Mouse (Mus musculus): Measurements from ENCODE around the gene Sox5.

- no peak for TF ChIP-seq CTCF (IDR thresholded peaks at IDR 0.05; ENCODE audit: low read depth)
- TF ChIP-seq EP300 (IDR thresholded peaks at IDR 0.05; ENCODE audit: low read depth): no peak
These were observed 394.1 kb downstream of the Sox5 start for GRCm38 (mm10) chr6:144387539-144388255.

Measured in heart, postnatal 0 days (tissue).